Mouse (Mus musculus): ENCODE measurements around the gene Cobl.

The Cobl gene

DNA sequence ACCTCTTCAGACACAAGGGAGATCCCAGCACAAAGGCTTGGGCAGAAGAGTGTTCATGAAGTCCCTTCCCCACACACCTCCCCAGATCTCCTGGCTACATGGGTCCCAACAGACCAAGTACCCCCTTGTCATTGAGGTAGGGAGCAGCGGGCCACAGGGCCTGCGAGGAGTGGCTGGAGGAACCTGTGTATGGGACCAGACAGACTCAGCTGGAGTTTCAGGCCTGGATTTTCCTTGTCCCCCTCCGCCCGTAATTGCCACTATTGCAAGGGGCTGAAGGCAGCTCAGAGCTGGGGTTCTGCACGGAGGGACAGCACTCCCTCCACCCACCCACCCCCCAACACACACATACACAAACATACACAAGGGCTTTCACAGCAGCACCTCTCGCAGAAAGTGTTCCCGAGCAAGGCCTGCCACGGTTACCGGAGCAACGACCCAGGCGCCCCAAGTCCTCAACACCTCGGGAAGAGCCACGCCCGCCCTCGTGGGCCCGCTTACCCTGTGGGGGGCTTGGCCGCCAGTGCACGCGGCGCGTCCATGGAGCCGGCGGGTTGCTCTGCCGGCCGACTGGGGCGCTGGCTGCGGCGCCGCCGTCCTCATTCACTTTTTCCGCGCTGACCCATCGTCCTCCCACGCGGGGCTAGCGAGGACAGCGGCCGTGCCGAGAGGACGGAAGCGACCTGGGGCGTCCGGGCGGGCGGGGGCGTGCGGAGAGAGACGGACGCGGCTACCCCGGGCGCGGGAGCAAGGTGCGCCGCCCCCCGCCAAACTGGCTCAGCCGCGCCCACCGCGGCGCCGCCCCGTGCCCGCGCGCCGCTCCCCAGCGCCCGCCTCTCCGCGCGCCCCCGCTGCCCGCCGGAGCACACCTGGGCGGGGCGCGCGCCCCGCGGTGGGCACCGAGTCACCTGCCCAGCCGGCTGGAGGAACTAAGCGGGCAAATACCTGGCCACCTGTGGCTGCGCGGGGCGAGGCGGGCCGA, at the start of gene Cobl:
TSS of gene Cobl (minus strand) at position 780 of the 982 bp plus-strand sequence.
- no peak for DNase-seq

DNA sequence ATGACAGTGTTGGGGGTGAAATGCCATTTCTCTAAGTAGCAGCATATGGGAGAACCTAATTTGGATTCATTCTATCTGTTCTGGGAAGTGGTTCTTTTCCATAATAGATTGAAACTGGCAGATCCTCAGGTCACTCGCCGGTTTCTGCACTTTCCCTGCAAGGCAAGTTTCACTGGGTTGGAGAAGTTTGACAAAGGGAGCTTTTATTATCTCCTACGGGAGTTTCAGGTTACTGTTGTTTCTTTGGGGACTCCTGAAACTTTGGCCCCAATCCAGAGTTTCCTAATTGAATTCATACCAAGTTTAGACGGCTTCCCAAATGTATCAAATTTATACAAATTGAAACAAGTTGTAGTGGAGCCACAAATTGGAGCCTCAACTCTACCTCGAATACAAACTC, 49.0 kb upstream of the Cobl start:
- no peak for DNase-seq

DNA sequence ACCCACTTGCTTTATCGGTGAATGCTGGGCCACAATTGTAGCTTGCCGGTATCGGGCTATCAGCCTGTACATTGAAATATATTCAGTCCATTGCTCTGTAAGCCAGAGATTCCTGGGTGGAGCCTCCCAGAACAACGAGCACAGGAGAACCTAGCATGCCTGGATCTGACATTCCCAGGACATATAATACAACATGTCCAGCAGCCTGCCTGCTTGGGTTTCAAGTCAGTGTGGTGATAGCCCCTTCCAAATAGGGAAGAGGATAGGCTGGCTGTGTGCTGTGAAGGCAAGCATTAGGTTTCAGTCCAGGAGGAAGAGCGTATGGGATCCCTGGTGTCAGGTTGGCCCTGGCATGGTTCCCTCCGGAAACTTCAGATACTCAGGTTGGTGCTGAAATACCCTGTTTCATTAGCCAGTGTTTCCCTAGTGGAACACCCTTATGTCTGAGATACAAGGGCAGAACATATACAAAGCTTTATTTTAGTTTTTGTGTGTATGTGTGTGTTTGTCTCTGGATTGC, 41.7 kb upstream of the Cobl start:
- DNase-seq, result no peak

DNA sequence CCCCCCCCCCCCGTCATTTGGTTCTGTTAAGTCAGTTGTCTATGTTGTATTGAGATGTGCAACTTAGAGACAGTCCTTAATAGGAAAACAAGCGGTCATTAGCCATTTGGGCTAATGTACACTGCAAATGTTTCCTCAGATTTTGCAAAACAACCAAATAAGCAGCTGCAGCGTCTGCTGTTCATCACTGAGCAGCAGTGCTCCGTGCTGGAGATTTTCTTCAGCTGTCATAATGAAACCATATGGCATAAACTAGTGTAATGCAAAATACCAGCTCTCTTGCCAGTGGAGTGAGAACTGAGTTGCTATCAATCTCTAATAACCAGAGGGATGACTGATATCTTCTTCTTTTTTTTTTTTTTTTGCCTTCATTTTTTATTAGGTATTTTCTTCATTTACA, 39.0 kb upstream of the Cobl start:
- DNase-seq, result no peak

DNA sequence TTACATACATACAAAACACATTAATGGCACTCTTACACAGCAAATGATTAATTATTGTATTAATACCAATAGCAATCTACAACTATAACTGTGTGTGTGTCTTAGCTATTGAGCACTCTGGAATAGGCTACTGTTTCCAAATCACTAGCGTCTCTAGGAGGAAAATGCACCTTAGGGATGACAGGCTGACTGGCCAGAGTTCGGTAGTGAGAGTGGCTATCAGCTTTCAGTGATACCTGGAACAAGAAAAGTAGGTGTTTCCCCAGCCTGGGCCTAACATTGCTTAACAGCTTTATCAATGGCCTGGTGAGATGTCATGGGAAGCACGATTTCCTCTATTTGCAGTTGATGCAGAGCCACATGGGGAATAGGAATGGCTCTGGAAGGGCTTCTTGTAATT, 37.0 kb upstream of the Cobl start:
- DNase-seq, result no peak

DNA sequence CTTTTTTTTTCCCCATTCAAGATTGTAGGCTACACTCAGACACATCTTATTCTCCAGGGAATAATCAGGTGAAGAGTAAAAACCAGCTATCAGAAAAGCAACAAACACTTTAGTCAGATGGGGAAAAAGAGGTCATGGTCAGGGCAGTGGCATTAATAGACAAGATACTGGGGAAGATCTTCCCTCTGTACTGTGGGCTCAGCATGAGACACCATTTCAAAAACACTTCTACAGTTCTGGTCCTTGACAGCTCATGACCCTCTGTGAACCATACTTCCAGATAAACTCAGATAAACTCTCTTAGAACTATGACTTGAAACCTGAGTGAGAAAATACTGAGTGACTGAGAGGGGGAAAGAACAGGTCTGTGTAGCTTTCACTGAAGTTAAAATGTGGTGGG, 29.0 kb upstream of the Cobl start:
- no peak for DNase-seq

DNA sequence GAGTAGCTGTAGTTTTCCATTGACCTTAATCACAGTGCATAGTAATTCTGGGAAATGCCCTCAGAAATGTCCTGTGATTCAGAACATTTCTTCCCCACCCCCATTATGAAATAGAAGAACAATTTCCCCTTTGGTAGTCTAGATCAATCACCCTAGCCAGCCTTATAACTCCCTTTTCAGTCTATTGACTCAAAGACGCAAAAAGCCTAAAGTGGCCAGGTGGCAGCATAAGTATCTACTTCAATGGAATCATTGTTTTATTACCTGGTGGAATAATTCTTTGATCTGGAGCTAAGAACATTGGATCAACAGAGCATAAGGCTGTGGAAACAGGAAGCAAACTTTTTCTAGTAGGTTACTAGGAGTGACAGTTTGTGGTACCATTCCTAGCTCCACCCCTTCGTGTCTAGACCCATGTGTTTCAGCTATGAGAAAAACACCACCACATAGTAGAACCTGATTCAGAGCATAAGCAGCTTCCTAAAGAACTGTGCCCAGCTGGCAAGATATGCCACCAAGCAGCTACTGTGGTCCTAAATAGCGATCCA, 15.2 kb upstream of the Cobl start:
- DNase-seq, result no peak

DNA sequence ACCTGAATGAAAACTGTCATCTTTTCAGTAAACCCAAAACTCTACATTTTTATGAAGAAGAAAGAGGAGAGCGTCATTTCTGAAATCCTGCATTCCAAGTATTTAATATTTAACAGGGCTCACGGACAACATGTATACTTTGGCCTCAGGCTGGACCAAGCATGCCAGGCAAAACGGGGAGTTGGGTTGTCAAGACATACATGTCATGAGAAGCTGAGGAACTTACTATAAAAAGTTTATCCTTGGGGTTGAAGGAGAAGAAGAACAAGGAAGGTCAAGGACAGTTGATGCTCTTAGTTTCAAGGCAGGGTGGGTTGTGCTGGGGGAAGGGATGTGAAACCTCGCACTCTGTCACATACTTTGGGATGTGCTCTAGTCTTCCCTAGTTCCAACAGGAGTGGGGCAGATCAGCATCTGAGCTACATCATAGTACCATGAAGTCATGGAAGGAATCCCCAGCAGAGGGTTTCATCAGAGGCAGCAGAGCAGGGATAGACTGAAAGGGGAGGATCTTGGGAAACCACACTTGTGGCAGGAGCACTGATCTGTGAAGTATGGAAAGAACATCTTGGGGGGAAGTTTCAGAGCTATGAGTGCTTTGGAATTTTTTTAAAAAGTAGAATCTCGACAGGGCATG, 9.7 kb upstream of the Cobl start:
- no peak for DNase-seq

DNA sequence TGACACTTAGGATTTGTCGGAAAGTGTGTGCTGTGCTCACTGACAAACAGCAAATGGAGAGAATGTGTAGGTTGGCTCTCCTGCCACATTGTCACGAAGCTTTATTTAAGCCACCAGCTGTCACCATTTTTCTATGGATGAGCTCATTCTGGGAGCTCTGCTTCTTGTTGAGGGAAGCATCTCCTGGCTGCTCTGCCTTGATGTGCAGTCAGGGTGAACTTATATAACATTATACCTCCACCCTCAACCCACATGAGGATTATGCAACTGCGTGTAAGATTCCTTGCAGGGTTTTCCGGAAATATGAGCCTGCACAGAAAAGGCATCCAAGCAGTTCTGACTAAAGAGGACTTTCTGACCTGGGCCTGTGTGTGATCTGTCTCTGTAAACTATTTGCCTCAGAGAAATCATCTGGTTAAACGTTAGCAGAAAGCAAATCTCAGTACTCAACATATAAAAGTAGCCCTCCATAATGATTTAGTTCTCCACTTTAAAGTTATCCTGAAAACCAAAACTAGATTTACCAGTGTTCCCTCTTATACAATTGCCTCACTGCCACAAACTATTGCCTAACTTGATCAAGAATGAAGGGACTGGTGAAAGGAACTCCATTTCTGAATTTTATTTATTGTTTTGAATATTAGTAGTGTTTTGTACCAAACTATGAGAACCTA, 9.0 kb upstream of the Cobl start:
- no peak for DNase-seq

DNA sequence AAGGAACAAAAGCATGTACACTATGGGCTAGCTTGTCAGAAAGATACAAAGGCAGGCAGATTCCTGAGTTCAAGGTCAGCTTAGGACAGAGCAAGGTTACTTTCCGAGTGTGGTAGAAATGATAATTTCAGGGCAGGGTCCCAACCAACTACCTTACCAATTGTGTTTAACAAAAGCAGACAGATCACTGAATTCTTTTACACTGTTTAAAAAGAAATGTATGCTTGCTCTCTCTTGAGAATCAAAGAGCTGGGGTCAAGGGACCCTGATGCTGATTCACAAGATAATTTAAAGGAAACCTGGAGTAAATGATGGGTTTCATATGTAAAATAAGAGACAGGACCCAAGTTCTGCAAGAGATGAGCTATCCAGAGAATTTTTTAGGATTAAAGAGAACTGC, 4.9 kb upstream of the Cobl start:
- no peak for DNase-seq

DNA sequence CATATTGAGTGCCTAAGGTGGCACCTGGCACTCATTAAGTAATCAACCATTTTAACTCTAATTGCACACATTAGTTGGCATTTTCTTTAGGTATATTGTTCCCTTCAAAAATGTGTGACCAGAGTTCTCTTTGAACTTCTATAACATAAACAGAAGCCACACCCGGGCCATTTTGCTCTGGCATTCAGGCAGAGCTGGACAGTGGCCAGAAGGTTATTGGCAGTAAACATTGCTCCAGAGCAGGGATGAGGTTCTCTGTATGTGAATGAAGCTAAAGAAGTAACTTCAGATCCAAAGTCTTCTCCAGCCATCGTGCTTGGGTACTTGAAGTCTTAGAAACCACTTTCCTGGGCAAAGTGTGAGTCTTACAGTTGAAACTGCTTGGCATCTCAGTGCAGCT, 3.9 kb upstream of the Cobl start:
- no peak for DNase-seq

DNA sequence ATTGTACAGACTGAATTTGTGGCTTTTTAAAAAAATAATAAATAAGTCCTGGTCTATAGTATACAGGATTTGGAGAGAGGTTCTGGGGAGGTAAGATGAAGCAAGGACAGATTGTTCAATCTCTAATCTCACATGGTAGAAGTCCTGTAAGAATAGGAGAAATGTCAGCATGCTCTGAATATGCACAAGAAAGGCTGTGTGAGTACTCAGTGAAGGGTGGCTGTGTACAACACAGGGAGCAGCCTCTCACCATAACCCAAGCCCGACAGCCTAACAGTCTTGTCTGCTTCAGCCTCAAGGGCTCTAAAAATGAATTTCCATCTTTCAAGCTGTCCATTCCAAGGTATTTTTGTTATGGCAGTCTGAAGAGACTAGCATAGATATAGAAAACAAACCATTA, 3.1 kb upstream of the Cobl start:
- no peak for DNase-seq

DNA sequence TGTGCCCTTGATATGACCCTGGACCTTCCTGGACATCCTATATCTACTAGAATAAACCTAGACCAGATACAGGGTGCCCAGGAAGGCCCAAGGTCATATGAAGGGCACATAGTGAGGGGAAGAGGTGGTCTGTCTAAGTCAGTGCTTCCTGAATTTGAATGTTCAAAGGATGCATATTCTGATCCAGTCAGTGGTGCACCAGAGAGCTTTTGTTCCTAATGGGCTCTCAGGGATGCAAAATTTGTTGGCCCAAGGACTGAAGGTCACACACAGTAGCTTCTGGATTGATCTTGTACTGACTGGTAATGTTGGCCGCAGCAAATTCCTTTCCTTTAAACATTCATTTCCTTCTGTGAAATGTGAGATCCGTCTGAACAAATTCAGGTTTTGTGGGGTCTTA, 2.5 kb upstream of the Cobl start:
- DNase-seq, result no peak

DNA sequence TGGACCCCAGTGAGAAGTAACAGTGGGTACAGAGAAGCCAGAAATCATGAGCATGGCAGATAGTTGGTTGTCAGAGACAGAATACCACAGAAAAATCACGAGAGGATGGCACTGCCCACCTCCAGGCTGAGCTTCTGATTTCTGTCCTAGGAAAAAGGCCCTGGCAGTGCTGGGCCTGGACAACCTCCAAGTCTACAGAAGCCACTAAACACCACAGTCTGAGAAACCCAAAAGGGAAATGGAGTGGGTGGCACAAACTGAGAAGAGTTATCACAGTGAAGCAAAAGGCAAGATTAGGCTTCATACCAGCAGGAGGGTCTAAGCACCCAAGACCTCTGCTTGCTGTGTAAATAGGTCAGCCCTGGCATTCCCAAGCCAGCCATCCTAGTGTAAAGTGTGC, 1.8 kb upstream of the Cobl start:
- DNase-seq, result no peak

DNA sequence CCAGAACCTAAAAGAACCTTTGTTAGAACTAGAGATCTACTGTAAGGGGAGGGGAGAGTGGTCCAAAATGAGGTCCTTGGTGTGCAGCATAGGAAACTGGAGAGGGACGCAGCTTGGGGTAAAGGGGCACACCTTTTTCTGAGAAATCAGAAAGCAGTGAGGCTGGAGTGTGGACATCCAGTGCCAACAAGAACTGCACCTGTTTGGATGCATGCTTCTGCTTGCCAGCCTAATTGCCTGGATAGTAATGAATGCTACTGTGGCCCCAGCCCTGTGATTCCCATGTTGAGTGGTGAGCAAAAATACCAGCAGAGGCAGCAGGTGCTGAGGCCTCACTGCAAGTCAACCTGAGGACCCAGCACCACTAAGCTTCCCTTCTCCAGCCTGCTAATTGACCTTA, 469 bp upstream of the Cobl start:
- no peak for DNase-seq

DNA sequence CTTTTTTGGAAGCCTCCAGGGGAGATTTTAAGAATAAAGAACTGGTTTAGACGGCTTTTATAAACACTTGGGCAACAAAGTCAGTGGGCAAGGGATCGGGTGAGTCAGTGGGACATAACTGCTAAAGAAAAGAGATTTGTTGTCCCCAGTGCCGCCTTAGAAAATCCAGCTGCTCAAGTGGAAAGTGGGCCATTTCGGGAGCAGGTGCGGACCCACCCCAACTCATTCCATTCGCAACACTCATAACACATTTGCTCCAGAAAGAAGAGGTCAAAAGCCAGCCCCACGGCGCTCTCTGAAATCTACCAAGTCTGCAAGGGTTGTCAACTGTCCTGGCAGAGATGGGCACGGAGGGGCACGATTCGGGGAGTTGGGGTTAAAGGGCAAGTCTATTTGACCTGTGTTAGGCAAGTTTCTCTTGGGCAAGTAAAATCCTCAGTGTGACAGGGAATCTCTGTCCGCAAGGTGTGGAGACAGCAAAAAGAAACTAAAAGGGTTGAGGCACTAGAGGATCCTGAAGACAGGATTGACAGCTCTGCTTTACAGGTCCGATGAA, 1.1 kb downstream of the Cobl start:
- no peak for DNase-seq

DNA sequence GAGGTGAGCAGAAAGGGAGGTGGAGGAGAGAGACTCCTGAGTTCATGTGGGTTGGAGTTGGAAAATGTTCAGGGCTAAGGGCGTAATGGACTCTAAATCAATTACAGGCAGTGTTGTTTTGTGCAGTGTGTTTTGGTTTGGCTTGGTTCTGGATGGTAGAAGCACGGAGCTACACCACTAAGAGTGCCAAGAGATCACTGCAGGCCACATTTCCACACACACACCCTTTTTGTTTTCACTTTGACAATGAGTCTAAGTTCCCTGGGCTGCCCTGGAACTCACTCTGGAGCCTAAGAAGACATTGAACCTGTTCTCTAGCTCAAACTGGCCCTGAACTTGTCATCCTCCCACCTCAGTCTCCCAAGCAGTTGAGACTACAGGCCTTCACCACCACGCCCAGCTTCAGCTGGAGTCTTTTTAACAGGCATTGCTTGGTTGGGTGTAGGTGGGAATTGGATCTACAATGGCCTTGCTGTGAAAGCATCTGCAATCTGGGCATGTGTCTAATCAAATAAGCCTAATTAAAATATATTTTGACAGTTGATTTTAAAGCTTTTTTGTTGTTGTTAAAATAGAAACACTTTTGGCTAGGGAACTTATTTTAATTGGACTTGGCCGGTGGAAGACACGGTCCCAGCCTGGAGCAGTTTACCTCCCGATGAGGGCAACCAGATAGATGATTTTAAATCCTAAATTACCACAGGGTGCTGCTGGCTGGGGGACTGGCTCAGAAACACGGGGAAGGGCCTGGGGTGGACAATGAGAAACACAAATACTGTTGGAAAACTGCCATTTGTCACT, 4.8 kb downstream of the Cobl start:
- DNase-seq, result no peak

DNA sequence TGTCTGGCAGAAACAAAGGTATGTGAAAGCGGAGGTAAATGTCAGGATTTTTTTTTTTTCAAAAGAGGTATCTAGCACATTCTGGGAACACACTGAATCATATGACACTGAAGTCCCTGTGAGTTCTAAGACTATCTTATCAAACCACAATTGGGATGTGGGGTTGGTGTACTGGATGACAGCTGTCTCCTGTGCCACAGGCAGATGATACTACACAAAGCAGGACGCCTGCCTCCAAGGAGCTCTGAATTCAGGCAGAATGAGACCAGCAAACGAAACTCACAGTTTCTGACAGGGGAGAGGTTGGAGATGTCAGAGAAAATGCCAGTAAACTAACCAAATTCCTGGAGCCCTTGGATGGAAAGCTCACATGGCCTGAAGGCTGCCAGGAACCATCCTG, 5.9 kb downstream of the Cobl start:
- no peak for DNase-seq

DNA sequence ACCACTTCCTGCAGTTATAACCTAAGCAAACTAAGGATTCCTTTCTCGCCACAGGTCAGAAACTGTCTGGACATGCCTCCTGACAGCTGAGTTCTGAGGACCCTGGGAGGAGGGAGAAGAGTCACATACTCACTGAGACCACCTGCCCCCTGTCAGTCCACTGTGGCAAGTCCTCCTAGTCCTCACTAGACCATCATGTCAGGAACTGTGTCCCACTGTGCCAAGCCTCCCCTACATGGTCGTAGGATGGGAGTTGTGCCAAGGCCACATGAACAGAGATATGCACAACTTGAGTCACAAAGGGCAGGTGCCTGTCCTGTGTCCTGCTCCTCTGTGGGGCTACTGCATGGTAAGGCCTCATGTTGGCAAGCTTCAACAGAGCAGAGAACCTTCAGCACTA, 6.4 kb downstream of the Cobl start:
- no peak for DNase-seq

DNA sequence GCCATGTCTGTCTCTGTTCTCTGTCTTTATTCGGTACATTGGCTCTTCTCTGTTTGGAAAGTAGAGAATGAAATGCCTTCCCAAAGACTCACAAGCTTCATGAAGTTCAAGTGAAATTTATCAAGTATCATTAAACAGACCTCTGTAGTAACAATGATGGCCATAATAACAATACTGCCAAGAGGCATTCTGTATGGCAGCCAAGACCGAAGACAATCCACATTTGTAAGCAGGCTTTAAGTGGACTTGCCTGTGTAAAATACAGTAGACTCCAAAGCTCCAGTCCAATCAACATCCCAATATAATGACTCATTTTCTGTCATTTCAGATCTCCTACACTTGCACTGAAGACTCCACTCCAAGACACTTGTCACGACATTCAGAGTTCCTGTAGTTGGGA, 16.7 kb downstream of the Cobl start:
- DNase-seq, result no peak

DNA sequence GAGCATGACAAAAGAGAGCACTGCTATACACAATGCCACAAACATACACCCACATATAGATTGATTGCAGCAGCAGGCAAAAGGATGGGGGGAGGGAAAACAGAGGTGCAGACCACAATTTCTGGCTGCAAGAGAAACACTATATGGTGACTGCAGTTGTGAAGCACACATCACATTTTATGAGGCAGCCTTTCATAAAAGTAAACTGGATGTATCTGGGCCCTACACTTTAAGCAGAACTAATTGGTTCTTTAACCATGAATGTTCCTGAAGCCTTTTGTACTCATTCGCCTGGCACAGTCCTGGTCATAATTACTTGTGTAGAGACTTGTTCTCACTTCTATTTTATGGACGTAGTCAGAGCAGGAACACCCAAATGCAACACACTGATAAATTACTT, 19.5 kb downstream of the Cobl start:
- DNase-seq, result no peak

DNA sequence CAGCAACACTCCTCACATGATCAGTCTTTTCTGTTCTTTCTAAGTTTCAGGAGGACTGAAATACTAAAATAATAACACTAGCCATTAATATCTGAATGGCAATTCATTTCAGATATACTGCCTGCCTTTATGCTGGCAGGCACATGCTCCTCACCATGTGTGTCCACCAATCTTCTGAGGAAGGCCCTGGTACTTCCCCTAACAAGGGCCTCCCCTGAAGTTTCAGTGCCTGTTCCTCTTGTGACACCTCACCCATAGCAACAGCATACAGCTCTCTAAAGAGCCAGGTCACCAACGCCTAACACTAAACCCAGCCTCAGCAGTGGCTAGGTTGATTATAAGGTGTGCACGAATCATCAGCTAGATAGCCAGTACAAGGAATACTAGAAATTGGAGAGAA, 20.5 kb downstream of the Cobl start:
- no peak for DNase-seq
